Mouse (Mus musculus) cerebellum, postnatal 4 days (tissue): ENCODE measurements around the gene Ap1s3.
A peak's percentile ranks its signal among the peaks of the same experiment; 100 is the strongest.
"Not testable (repeated sequence)": the region's sequence is repeated elsewhere in the genome, so short reads cannot be mapped to it uniquely, and the experiment has no call there.

Experiments
- DNase-seq, 2 experiments: peaks; one replicate each; pipeline ENCODE4 v3.0.0; 2022; ENCODE audit warnings: low spot score in 2 of 2, mixed read lengths in 1 of 2

The Ap1s3 gene

GRCm38 (mm10) chr1:79669419-79669974 is 2.3 kb downstream of the Ap1s3 start:
- DNase-seq = no peak

GRCm38 (mm10) chr1:79664911-79665310 is 6.9 kb downstream of the Ap1s3 start:
- no peak for DNase-seq

GRCm38 (mm10) chr1:79659598-79659997 is 12.2 kb downstream of the Ap1s3 start:
- no peak for DNase-seq

- DNase-seq = no peak
Measured at GRCm38 (mm10) chr1:79657411-79657810, 14.4 kb downstream of the Ap1s3 start.

- DNase-seq = no peak
Measured at GRCm38 (mm10) chr1:79655819-79656555, 15.8 kb downstream of the Ap1s3 start.

GRCm38 (mm10) chr1:79654948-79655347 is 16.8 kb downstream of the Ap1s3 start:
- DNase-seq = no peak

- no peak for DNase-seq
Measured at GRCm38 (mm10) chr1:79643411-79644110, 28.2 kb downstream of the Ap1s3 start.

- no peak for DNase-seq
Measured at GRCm38 (mm10) chr1:79642680-79643079, 29.1 kb downstream of the Ap1s3 start.

- DNase-seq = no peak
Measured at GRCm38 (mm10) chr1:79641355-79641754, 30.4 kb downstream of the Ap1s3 start.

- DNase-seq = peak; percentile 51 to 71
Measured at GRCm38 (mm10) chr1:79640151-79640550, 31.6 kb downstream of the Ap1s3 start.

- DNase-seq = no peak
Measured at GRCm38 (mm10) chr1:79639683-79640082, 32.1 kb downstream of the Ap1s3 start.

GRCm38 (mm10) chr1:79639107-79639506 is 32.7 kb downstream of the Ap1s3 start:
- no peak for DNase-seq

- DNase-seq = no peak
Measured at GRCm38 (mm10) chr1:79637768-79638167, 34.0 kb downstream of the Ap1s3 start.

GRCm38 (mm10) chr1:79631521-79631920 is 40.3 kb downstream of the Ap1s3 start:
- DNase-seq = no peak

- DNase-seq = no peak
Measured at GRCm38 (mm10) chr1:79629726-79630125, 42.0 kb downstream of the Ap1s3 start.

GRCm38 (mm10) chr1:79626140-79626539 is 45.6 kb downstream of the Ap1s3 start:
- DNase-seq = no peak

- DNase-seq = no peak
Measured at GRCm38 (mm10) chr1:79619434-79619833, 52.3 kb downstream of the Ap1s3 start.

GRCm38 (mm10) chr1:79616492-79616891 is 55.3 kb downstream of the Ap1s3 start:
- no peak for DNase-seq

- DNase-seq = no peak
Measured at GRCm38 (mm10) chr1:79614456-79614855, 57.3 kb downstream of the Ap1s3 start.

- not testable (repeated sequence) for DNase-seq
Measured at GRCm38 (mm10) chr1:79611271-79611670, 60.5 kb downstream of the Ap1s3 start.

GRCm38 (mm10) chr1:79608856-79609255 is 62.9 kb downstream of the Ap1s3 start:
- DNase-seq = not testable (repeated sequence)

- DNase-seq = no peak
Measured at GRCm38 (mm10) chr1:79602500-79602899, 69.3 kb downstream of the Ap1s3 start.
